Mouse (Mus musculus) adrenal gland, adult 18-20 months (tissue): Measurements from ENCODE around the gene Fam131b. TPM values are rescaled to one million over a fixed set of nuclear protein-coding genes. Genes with fewer than 3 reads are reported as not detected.

ENCODE experiments used
- DNase-seq, 2 experiments: peaks; one replicate each; pipeline ENCODE4 v3.0.0; 2021 to 2022; ENCODE audit warnings: low spot score in 2 of 2
- long read RNA-seq, 2 experiments: library from polyadenylated mRNA; stranded (forward); transcript quantifications; one replicate each; pipeline ENCODE4 v2.0.0; 2021
- total RNA-seq, 2 experiments: library from RNA; stranded (reverse); gene quantifications; 1 replicate in 1 of 2; 2 replicates in 1 of 2; pipeline ENCODE4 v1.2.3; 2021

Fam131b gene
- total RNA-seq = under 1 TPM; 0.13 to 0.29 TPM
- long read RNA-seq, experiment 1 = 0 reads
- long read RNA-seq, experiment 2 = 0 reads

GRCm38 (mm10) chr6:42324482-42325267, at the start of gene Fam131b:
Gene Fam131b (minus strand): TSS chr6:42324643.
- no peak for DNase-seq

GRCm38 (mm10) chr6:42373669-42374430, 49.4 kb upstream of the Fam131b start:
- no peak for DNase-seq

GRCm38 (mm10) chr6:42372816-42373547, 48.5 kb upstream of the Fam131b start, which contains the start of gene Epha1:
Gene Epha1 (minus strand): TSS chr6:42373268.
- peak in 1 of 2 experiments; percentile 71 for DNase-seq

- DNase-seq = no peak
Measured at GRCm38 (mm10) chr6:42372421-42372815, 48.0 kb upstream of the Fam131b start.

GRCm38 (mm10) chr6:42372001-42372400, 47.6 kb upstream of the Fam131b start:
- no peak for DNase-seq

GRCm38 (mm10) chr6:42370630-42371363, 46.4 kb upstream of the Fam131b start:
- no peak for DNase-seq

- no peak for DNase-seq
Measured at GRCm38 (mm10) chr6:42369870-42370269, 45.4 kb upstream of the Fam131b start.

- DNase-seq = no peak
Measured at GRCm38 (mm10) chr6:42365215-42365614, 40.8 kb upstream of the Fam131b start.

- DNase-seq = no peak
Measured at GRCm38 (mm10) chr6:42364607-42365006, 40.2 kb upstream of the Fam131b start.

- DNase-seq = no peak
Measured at GRCm38 (mm10) chr6:42364066-42364465, 39.6 kb upstream of the Fam131b start.

- DNase-seq = no peak
Measured at GRCm38 (mm10) chr6:42362974-42363373, 38.5 kb upstream of the Fam131b start.

GRCm38 (mm10) chr6:42362497-42362896, 38.1 kb upstream of the Fam131b start:
- no peak for DNase-seq

- DNase-seq = no peak
Measured at GRCm38 (mm10) chr6:42362074-42362473, 37.6 kb upstream of the Fam131b start.

- no peak for DNase-seq
Measured at GRCm38 (mm10) chr6:42361041-42361895, 36.8 kb upstream of the Fam131b start.

GRCm38 (mm10) chr6:42360231-42360840, 35.9 kb upstream of the Fam131b start:
- DNase-seq = no peak

GRCm38 (mm10) chr6:42359364-42360147, 35.1 kb upstream of the Fam131b start:
- peak in 1 of 2 experiments; percentile 26 for DNase-seq

- no peak for DNase-seq
Measured at GRCm38 (mm10) chr6:42358901-42359300, 34.5 kb upstream of the Fam131b start.

- DNase-seq = no peak
Measured at GRCm38 (mm10) chr6:42357901-42358300, 33.5 kb upstream of the Fam131b start.
